Mouse (Mus musculus) stomach, postnatal 0 days (tissue): Measurements from ENCODE around the gene Rassf6. TPM values are rescaled to one million over a fixed set of nuclear protein-coding genes. Genes with fewer than 3 reads are reported as not detected.
A peak's percentile ranks its signal among the peaks of the same experiment; 100 is the strongest.

Experiments
- ATAC-seq: fragments of 200-750 bp; cut with Nextera tagmentation; 2 replicates; pipeline ENCODE4 v1.8.0; 2017; ENCODE audit not compliant: low FRiP score, low TSS enrichment
- DNase-seq: peaks from one replicate; pipeline ENCODE4 v3.0.0-alpha.2; 2016; ENCODE audit warnings: low spot score
- H3K27ac ChIP-seq: fragments of 300-500 bp; sonication (generic); replicated peaks from 2 replicates; pipeline ENCODE4 v1.5.1; 2014; ENCODE audit warnings: mild to moderate bottlenecking, control low read depth
- H3K27me3 ChIP-seq: fragments of 300-500 bp; sonication (generic); 2 replicates; pipeline ENCODE4 v1.6.1; 2014; ENCODE audit warnings: low read length; ENCODE audit not compliant: control insufficient read depth, insufficient read depth
- H3K36me3 ChIP-seq: fragments of 300-500 bp; sonication (generic); 2 replicates; pipeline ENCODE4 v1.6.1; 2014; ENCODE audit warnings: low read length, mixed read lengths; ENCODE audit not compliant: control insufficient read depth, insufficient read depth
- H3K4me1 ChIP-seq: fragments of 300-500 bp; sonication (generic); replicated peaks from 2 replicates; pipeline ENCODE4 v1.6.1; 2014; ENCODE audit warnings: antibody characterized with exemption; ENCODE audit not compliant: control insufficient read depth, insufficient read depth
- H3K4me2 ChIP-seq: fragments of 300-500 bp; sonication (generic); replicated peaks from 2 replicates; pipeline ENCODE4 v1.6.1; 2014; ENCODE audit warnings: low read depth, mild to moderate bottlenecking, control low read depth, moderate library complexity
- H3K4me3 ChIP-seq: fragments of 300-500 bp; sonication (generic); 2 replicates; pipeline ENCODE4 v1.5.1; 2014; ENCODE audit warnings: low read depth, low read length, control low read depth
- H3K9ac ChIP-seq: fragments of 300-500 bp; sonication (generic); 2 replicates; pipeline ENCODE4 v1.6.1; 2014; ENCODE audit warnings: mild to moderate bottlenecking, low read length, control low read depth, mixed read lengths
- H3K9me3 ChIP-seq: fragments of 300-500 bp; sonication (generic); 2 replicates; pipeline ENCODE4 v1.6.1; 2016; ENCODE audit warnings: low read length; ENCODE audit not compliant: control insufficient read depth
- CTCF ChIP-seq: IDR thresholded peaks from 2 replicates; pipeline ENCODE4 v1.5.1; 2016; ENCODE audit warnings: antibody characterized with exemption, low read depth, mild to moderate bottlenecking, moderate library complexity
- EP300 ChIP-seq: optimal IDR thresholded peaks from 2 replicates; pipeline ENCODE3; 2016; ENCODE audit warnings: antibody characterized with exemption
- WGBS: fragments of 180-500 bp; shearing (Covaris S2); extraction: QIAGEN DNeasy Blood & Tissue Kit; methylation state at CpG from one replicate; pipeline ENCODE4 v1.1.7; 2014; 5-methylcytosine and 5-hydroxymethylcytosine counted together
- polyA plus RNA-seq: library from polyadenylated mRNA; unstranded; fragments of >200 nt; fragmentation: Nextera tagmentation; extraction: Ambion mirVana; gene quantifications from 2 replicates; pipeline ENCODE4 v1.2.1, GENCODE M21; 2015

The Rassf6 gene
- polyA plus RNA-seq, 1 experiment from 2014 or later: 14.5 TPM

DNA sequence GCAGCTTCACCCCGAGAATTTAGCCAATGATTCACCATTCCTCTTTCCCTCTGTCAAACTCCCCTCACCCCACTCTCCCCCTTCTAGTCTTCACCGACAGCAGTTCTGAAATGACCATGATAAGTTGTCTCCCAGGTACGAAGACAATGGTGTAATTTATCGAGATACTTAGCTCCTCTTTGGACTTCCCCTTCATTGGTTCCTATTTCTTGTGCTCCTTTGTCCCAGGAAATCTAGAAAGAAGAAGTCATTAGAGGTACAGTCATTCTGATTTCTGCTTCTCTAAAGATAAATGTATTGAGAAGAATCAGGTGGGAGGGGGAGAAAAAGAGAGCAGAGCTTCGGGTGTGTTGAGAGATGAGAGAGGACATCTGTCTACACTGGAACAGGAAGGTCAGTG is 14.3 kb upstream of the Rassf6 start:
- no peak overlapping the region for H3K9ac ChIP-seq
- H3K36me3 ChIP-seq: no peaks in the 10 kb centered on the region
- H3K9me3 ChIP-seq: no peaks in the 10 kb centered on the region
- TF ChIP-seq EP300 (no peak), CTCF (no peak)
- ATAC-seq (no peak), DNase-seq (no peak)
- H3K4me3 ChIP-seq: no peak overlapping the region
- H3K4me2 ChIP-seq: no peak overlapping the region
- WGBS: 58% methylated on average over 5 of the region's 5 CpGs
- no peaks in the 10 kb centered on the region for H3K27me3 ChIP-seq
- no peaks in the 10 kb centered on the region for H3K4me1 ChIP-seq
- no peak overlapping the region for H3K27ac ChIP-seq

DNA sequence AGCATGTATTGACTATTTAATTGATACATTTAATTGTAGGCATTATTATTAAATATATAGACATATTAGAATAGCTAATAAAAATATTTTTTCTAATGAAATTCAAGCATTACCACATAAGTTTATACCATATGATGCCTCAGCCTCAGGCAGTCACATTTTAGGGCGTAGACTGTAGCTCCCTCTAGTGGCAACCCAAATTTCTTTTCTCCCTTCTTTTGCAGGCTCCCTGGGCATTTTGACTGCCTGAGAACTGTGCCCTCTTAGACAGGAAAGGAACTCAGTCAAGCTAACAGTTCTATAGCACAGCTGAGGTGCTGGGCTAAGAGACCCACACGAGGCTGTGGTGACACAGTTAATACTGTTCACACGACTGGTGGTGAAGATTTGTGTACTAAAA is 12.3 kb upstream of the Rassf6 start:
- Histone ChIP-seq H3K27ac (no peak overlapping the region), H3K9me3 (no peaks in the 10 kb centered on the region), H3K36me3 (no peaks in the 10 kb centered on the region), H3K27me3 (no peaks in the 10 kb centered on the region), H3K9ac (no peak overlapping the region), H3K4me2 (no peak overlapping the region), H3K4me1 (no peaks in the 10 kb centered on the region), H3K4me3 (no peak overlapping the region)
- TF ChIP-seq EP300 (no peak), CTCF (peak; percentile 95)
- DNase-seq (peak; percentile 62), ATAC-seq (peak; percentile 15; the same call in 1 of the 2 replicates)
- 8% methylated on average over 3 of the region's 3 CpGs for WGBS

DNA sequence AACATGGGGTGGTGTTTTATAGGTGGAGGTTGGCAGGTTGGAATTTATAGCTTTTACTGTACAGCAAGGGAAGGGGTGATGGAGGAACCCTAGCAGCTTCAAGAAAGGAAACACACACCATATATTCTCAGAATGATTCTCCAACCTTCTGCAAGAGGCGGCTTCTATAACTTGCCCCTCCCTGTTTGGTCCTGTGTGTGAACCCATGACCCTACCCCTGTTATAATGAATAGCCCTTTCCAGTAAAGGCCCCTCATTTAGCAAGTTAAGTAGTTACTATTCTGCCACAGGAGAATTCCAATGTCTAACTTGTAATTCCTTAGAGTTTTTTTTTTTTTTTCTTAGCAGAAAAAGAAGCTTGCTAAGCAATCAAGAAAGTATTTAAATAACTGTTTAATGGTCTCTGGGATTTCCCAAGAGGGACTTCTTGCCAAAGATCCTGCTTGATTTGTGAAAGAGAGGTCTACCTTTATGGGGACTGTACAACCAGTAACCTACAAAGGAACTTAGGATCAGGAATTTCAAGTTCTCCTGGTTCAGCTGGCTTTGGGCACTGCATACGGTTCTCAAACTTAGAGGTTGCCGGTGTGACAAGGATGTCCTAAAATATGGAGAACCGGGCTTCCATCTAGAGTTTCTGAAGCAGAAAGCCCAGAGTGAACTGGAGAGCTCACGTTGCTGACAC is 10.2 kb upstream of the Rassf6 start:
- H3K4me3 ChIP-seq: no peak overlapping the region
- TF ChIP-seq EP300: no peak
- TF ChIP-seq CTCF: no peak
- ATAC-seq (no peak), DNase-seq (no peak)
- H3K4me2 ChIP-seq: no peak overlapping the region
- no peaks in the 10 kb centered on the region for H3K36me3 ChIP-seq
- no peaks in the 10 kb centered on the region for H3K9me3 ChIP-seq
- 58% methylated on average over 5 of the region's 5 CpGs for WGBS
- H3K4me1 ChIP-seq: no peaks in the 10 kb centered on the region
- H3K27ac ChIP-seq: no peak overlapping the region
- no peaks in the 10 kb centered on the region for H3K27me3 ChIP-seq
- H3K9ac ChIP-seq: no peak overlapping the region

DNA sequence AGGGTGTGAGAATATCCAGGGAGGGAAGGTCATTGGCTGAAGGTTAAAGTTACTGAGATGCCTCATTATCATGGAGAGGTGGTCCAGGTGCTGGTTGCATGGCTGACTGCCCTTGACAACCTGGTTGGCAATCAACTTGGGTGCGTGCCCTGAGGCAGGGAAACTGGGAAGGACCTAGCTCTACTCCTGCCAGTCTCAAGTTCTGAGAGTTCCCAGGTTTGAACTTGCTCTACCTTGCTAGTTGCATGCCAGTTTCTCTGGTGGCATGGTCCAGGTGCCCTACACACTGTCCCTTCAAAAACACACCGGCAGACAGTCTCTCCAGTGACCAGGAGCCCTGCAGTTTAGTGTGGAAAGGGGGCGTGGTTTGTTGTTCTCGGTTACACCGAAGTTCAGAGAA is 7.0 kb upstream of the Rassf6 start:
- peak; percentile 40; the same call in 1 of the 2 replicates for ATAC-seq

DNA sequence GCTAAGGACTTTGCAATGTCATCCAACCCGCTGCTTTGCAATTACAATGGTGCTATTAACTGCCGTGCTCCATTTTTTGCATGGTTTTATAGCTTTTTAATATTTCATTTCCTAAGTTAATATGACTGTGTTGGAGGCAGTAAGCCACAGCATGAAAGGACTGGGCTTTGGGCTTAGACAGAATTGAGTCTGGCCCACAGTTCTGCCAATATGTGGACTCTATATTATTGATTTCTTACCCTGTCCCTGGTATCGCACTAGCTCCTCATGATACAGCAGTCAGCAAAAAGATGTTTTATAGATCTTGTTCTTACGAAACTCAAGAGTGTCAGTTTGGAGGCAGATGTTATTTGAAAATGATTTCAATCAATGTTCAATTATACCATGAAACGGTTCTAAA is 5.9 kb upstream of the Rassf6 start:
- ATAC-seq (no peak), DNase-seq (no peak)
- Histone ChIP-seq H3K9me3 (no peaks in the 10 kb centered on the region), H3K36me3 (no peaks in the 10 kb centered on the region), H3K27ac (no peak overlapping the region), H3K4me1 (no peaks in the 10 kb centered on the region), H3K27me3 (no peaks in the 10 kb centered on the region), H3K4me2 (no peak overlapping the region), H3K4me3 (no peak overlapping the region), H3K9ac (no peak overlapping the region)
- WGBS: 86% methylated on average over 5 of the region's 5 CpGs
- TF ChIP-seq EP300: no peak
- TF ChIP-seq CTCF: no peak

More for the DNA sequence above, 7.0 kb upstream of the Rassf6 start:
- Histone ChIP-seq H3K9ac (no peak overlapping the region), H3K4me1 (no peaks in the 10 kb centered on the region), H3K4me2 (no peak overlapping the region), H3K4me3 (no peak overlapping the region), H3K36me3 (no peaks in the 10 kb centered on the region), H3K27me3 (no peaks in the 10 kb centered on the region), H3K9me3 (no peaks in the 10 kb centered on the region), H3K27ac (no peak overlapping the region)
- 47% methylated on average over 5 of the region's 5 CpGs for WGBS
- no peak for DNase-seq
- TF ChIP-seq EP300 (no peak), CTCF (no peak)

DNA sequence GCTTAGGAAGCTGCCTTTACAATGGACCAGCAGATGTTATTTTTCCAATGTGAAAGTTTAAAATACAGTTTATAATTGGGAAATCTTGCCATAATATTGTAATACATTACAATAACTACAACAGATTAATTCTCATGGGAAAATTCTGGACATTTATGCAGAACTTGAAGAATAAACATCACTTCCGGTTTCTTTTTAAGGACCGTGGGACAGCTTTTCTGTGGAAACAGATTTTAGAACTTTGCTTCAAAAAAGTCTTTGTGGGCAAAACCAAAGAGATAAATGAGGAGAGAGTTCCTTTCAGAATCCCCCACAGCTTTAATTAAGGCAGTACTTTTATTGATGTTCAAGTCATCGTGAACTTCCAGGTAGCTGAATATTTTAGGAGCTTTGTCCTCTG is 5.1 kb upstream of the Rassf6 start:
- ATAC-seq (no peak), DNase-seq (no peak)
- Histone ChIP-seq H3K9me3 (no peaks in the 10 kb centered on the region), H3K27ac (no peak overlapping the region), H3K27me3 (no peaks in the 10 kb centered on the region), H3K4me3 (no peak overlapping the region), H3K4me1 (no peaks in the 10 kb centered on the region), H3K9ac (no peak overlapping the region), H3K36me3 (no peaks in the 10 kb centered on the region), H3K4me2 (no peak overlapping the region)
- 55% methylated on average over 3 of the region's 3 CpGs for WGBS
- TF ChIP-seq CTCF: no peak
- TF ChIP-seq EP300: no peak
